Mouse (Mus musculus): ENCODE results near the gene Ass1.
"Not testable (repeated sequence)": the region's sequence is repeated elsewhere in the genome, so short reads cannot be mapped to it uniquely, and the experiment has no call there.

The Ass1 gene

DNA sequence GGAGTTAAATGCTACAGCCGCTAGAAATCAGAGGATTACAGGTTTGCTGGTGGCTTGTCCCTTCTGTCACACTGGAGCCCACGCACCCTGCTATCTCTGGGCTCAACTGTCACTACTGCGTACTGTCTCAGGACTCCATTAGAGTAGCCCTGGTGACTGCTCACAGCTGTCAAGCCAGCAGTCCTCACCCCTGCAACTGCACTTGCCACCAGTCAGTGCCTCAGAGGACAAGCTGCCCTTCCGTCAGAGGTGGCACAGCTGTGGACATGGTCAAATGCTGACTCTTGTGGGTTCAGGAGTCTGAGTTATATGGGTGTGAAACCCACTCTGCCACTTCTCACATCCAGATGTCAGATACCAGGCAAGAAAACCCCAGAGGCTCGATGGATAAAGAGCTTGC lies 68.7 kb downstream of the Ass1 start:
- no peak for DNase-seq

- no peak for DNase-seq
Observed at GRCm38 (mm10) chr2:31541581-31541980, 71.6 kb downstream of the Ass1 start.

DNA sequence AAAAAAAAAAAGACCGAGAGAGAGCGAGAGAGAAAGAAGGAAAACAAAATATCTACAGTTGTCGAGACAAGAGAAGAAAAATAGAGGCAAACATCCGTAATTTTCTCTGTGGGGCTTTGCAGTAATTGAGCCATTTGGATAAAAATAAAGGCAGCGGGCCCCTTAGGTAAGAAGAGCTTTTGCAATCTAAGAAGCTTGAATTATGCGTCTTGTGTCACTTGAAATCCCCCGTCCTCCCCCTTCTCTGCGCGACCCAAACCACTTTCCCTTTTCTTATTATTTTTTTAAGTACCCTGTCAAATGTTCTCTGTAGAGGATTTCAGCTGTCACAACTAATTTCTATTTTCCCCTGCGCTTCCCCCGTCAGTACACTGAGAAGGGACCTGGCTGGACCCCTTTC lies 77.7 kb downstream of the Ass1 start:
- DNase-seq: no peak

GRCm38 (mm10) chr2:31550503-31550902 lies 80.5 kb downstream of the Ass1 start:
- no peak for DNase-seq

DNA sequence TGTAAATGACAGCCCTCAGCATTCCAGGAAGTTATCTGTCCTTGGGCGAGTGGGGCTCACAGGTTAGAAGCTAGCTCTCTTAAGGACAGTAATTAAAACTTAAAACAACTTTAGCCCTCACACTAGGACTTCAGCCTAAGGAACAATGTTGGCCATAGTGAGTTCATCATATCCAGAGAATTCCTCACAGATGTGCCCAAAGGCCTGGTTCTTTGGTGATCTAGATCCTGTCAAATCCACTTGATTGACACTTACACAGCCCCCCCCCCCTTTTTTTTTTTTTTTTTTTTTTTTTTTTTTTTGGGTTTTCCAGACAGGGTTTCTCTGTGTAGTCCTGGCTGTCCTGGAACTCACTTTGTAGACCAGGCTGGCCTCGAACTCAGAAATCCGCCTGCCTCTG lies 81.3 kb downstream of the Ass1 start:
- DNase-seq: not testable (repeated sequence)

DNA sequence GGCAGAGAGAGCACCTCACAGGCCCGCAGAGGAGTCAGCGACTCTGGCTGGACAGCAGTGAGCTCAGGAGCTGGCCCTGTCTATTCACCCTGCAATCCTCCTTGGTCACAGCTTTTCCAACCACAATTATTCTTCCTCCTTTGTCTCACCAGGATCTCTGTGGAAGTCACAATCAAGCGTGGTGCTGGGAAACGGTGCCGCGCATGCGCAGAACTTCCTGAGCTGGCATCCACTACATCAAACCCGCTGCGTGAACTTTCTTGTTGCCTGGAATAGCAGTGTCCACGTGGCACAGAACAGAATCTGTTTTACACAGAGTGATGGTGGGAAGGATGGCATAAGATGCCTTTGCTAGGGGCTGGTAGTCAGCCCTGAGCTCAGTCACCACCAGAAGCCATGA lies 82.0 kb downstream of the Ass1 start:
- no peak for DNase-seq

DNA sequence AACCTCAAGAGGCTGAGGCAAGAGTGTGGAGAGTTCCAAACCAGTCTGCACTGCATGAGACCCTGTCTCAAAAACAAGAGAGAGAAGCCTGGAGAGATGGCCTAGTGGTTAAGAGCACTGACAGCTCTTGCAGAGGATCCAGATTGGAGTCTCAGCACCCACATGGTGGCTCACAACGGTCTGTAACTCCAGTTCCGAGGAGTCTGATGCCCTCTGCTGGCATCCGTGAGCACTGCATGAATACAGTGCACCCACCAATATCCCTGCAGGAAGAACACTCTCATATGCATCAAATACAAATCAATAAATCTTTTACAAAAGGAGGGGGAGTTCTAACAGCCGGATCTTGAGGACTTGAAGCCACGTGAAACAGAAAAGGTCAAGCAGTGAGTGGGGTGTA lies 84.6 kb downstream of the Ass1 start:
- DNase-seq: no peak

Measured in thymus, postnatal 25 days (tissue).